Mouse (Mus musculus) CH12.LX (cell line): ENCODE data around the gene Rab6a. TPM values are rescaled to one million over a fixed set of nuclear protein-coding genes. Genes with fewer than 3 reads are reported as not detected.
A peak's percentile ranks its signal among the peaks of the same experiment; 100 is the strongest.

Experiments
- DNase-seq: peaks from one replicate; pipeline ENCODE4 v3.0.0-alpha.2; 2013; ENCODE audit errors: extremely low read depth
- H3K27ac ChIP-seq: 2 replicates; pipeline ENCODE4 v1.5.1; 2012; ENCODE audit warnings: low read depth, mild to moderate bottlenecking, control low read depth, moderate library complexity; ENCODE audit not compliant: insufficient read depth
- H3K27me3 ChIP-seq: replicated peaks from 2 replicates; pipeline ENCODE3; 2012; ENCODE audit warnings: inconsistent platforms
- H3K36me3 ChIP-seq, 2 experiments: replicated peaks in 1 of 2; 2 replicates each; pipeline versions ENCODE3 to v1.6.1; 2012; ENCODE audit warnings: inconsistent platforms in 1 of 2, low read length in 1 of 2, mild to moderate bottlenecking in 1 of 2, mixed read lengths in 1 of 2, moderate library complexity in 1 of 2; ENCODE audit not compliant: control insufficient read depth in 1 of 2, insufficient read depth in 1 of 2
- H3K4me1 ChIP-seq, 2 experiments: 2 replicates each; pipeline ENCODE4 v1.6.1; 2012; ENCODE audit warnings: inconsistent platforms in 1 of 2, moderate library complexity in 1 of 2; ENCODE audit not compliant: insufficient read depth in 2 of 2, control insufficient read depth in 1 of 2
- H3K4me2 ChIP-seq: 2 replicates; pipeline ENCODE4 v1.6.1; 2012; ENCODE audit warnings: low read depth, mild to moderate bottlenecking, control low read depth; ENCODE audit not compliant: poor library complexity, insufficient read depth, severe bottlenecking
- H3K4me3 ChIP-seq, 3 experiments: fragments of 150-350 bp in 1 of 3; sonication (generic) in 1 of 3; replicated peaks in 1 of 3; 2 replicates each; pipeline versions ENCODE3 to v1.5.1; 2011 to 2012; ENCODE audit warnings: low read depth in 2 of 3, low read length in 2 of 3, mild to moderate bottlenecking in 2 of 3, moderate library complexity in 2 of 3, control low read depth in 1 of 3, improper control_type of control experiment in 1 of 3, inconsistent platforms in 1 of 3, mixed read lengths in 1 of 3; ENCODE audit not compliant: poor library complexity in 1 of 3
- H3K79me2 ChIP-seq: replicated peaks from 2 replicates; pipeline ENCODE4 v1.6.1; 2012; ENCODE audit warnings: mild to moderate bottlenecking, moderate library complexity; ENCODE audit not compliant: control insufficient read depth, poor library complexity, insufficient read depth, severe bottlenecking; ENCODE audit errors: extremely low read depth
- H3K9ac ChIP-seq: 2 replicates; pipeline ENCODE4 v1.6.1; 2012; ENCODE audit warnings: low read depth, mild to moderate bottlenecking, control low read depth, moderate library complexity; ENCODE audit not compliant: insufficient read depth
- H3K9me3 ChIP-seq: replicated peaks from 2 replicates; pipeline ENCODE3; 2012; ENCODE audit warnings: low read length, inconsistent platforms, mixed read lengths
- BHLHE40 ChIP-seq: IDR thresholded peaks from 2 replicates; pipeline ENCODE4 v1.6.1; 2011; ENCODE audit warnings: mild to moderate bottlenecking, low read depth, low read length, improper control_type of control experiment
- CHD1 ChIP-seq: IDR thresholded peaks from 2 replicates; pipeline ENCODE4 v1.6.1; 2012; ENCODE audit warnings: low read depth, low read length, improper control_type of control experiment, inconsistent platforms
- CHD2 ChIP-seq: IDR thresholded peaks from 2 replicates; pipeline ENCODE4 v1.6.1; 2011; ENCODE audit warnings: low read length, improper control_type of control experiment
- ELF1 ChIP-seq: IDR thresholded peaks from 2 replicates; pipeline ENCODE4 v1.6.1; 2014; ENCODE audit warnings: low read depth, mild to moderate bottlenecking, inconsistent platforms, low read length, improper control_type of control experiment
- GABPA ChIP-seq: IDR thresholded peaks from 2 replicates; pipeline ENCODE4 v1.6.1; 2012; ENCODE audit warnings: low read depth, low read length, improper control_type of control experiment, inconsistent platforms; ENCODE audit not compliant: insufficient replicate concordance
- JUND ChIP-seq: conservative IDR thresholded peaks from 2 replicates; pipeline ENCODE4 v1.6.1; 2011; ENCODE audit warnings: low read depth, low read length, improper control_type of control experiment
- MAFK ChIP-seq: IDR thresholded peaks from 2 replicates; pipeline ENCODE4 v1.6.1; 2011; ENCODE audit warnings: low read length, improper control_type of control experiment; ENCODE audit not compliant: insufficient replicate concordance
- MXI1 ChIP-seq: IDR thresholded peaks from 2 replicates; pipeline ENCODE4 v1.6.1; 2011; ENCODE audit warnings: mild to moderate bottlenecking, low read depth, low read length, improper control_type of control experiment
- RCOR1 ChIP-seq: conservative IDR thresholded peaks from 2 replicates; pipeline ENCODE4 v1.6.1; 2012; ENCODE audit warnings: low read depth, mild to moderate bottlenecking, inconsistent platforms, low read length, improper control_type of control experiment
- SMC3 ChIP-seq: IDR thresholded peaks from 2 replicates; pipeline ENCODE4 v1.6.1; 2011; ENCODE audit warnings: low read depth, low read length, improper control_type of control experiment
- TCF12 ChIP-seq: IDR thresholded peaks from 2 replicates; pipeline ENCODE4 v1.6.1; 2014; ENCODE audit warnings: low read depth, mild to moderate bottlenecking, inconsistent platforms, low read length, improper control_type of control experiment
- UBTF ChIP-seq: IDR thresholded peaks from 2 replicates; pipeline ENCODE4 v1.6.1; 2012; ENCODE audit warnings: low read depth, mild to moderate bottlenecking, inconsistent platforms, low read length, improper control_type of control experiment, moderate library complexity
- USF1 ChIP-seq: IDR thresholded peaks from 2 replicates; pipeline ENCODE4 v1.6.1; 2014; ENCODE audit warnings: low read depth, mild to moderate bottlenecking, inconsistent platforms, low read length, improper control_type of control experiment
- USF2 ChIP-seq: conservative IDR thresholded peaks from 2 replicates; pipeline ENCODE4 v1.6.1; 2011; ENCODE audit warnings: low read depth, low read length, improper control_type of control experiment
- ZNF384 ChIP-seq: IDR thresholded peaks from 2 replicates; pipeline ENCODE4 v1.6.1; 2012; ENCODE audit warnings: low read depth, low read length, improper control_type of control experiment, inconsistent platforms
- dilution Hi-C: fragments of 300-500 bp; cut with MboI; formaldehyde crosslinking; loops from 2 replicates; pipeline ENCODE4 v1.14.3; 2020; ENCODE audit warnings: low sequenced_read_pairs; ENCODE audit not compliant: extremely low pct_unique_long_range_greater_than_20kb, extremely low pct_ligation_motif_present
- in situ Hi-C: fragments of 300-500 bp; cut with MboI; formaldehyde crosslinking; loops from 3 replicates; pipeline ENCODE4 v1.14.3; 2019; ENCODE audit warnings: low sequenced_read_pairs, low pct_ligation_motif_present, low pct_unique_long_range_greater_than_20kb, mixed read lengths
- polyA plus RNA-seq: library from polyadenylated mRNA; unstranded; fragments of >175 nt; gene quantifications from 2 replicates; pipeline ENCODE4 v1.2.1, GENCODE M21; 2012; ENCODE audit warnings: low read depth; ENCODE audit not compliant: insufficient read length
- total RNA-seq, 2 experiments: library from RNA; depleted of rRNA; stranded (reverse); fragments of 300-350 nt in 1 of 2; fragments of >200 nt in 1 of 2; gene quantifications; 2 replicates each; pipeline ENCODE4 v1.2.3; 2012 to 2014

Gene Rab6a
- total and polyA plus RNA-seq, 3 experiments: 11.1 to 30.7 (median 30.7) TPM

- TF ChIP-seq USF1 (no peak), USF2 (no peak)
These were observed 70.8 kb downstream of the Rab6a start (continued) for GRCm38 (mm10) chr7:100678052-100678451.

GRCm38 (mm10) chr7:100678948-100679880 lies 72.0 kb downstream of the Rab6a start:
- TF ChIP-seq CHD2 (no peak), CHD1 (no peak), SMC3 (no peak), USF1 (no peak), ELF1 (no peak), MAFK (no peak), ZNF384 (no peak), USF2 (no peak), JUND (no peak), TCF12 (no peak), UBTF (no peak), GABPA (no peak)
- H3K4me1 ChIP-seq: 0 out of 4 replicates have a peak, but pooled peaks cover 0 to 3% of the 10 kb centered on the region in 2 experiments
- H3K9me3 ChIP-seq: no peaks in the 10 kb centered on the region
- H3K79me2 ChIP-seq: no peaks in the 10 kb centered on the region
- no peak overlapping the region for H3K4me3 ChIP-seq
- H3K27ac ChIP-seq: no peak overlapping the region
- DNase-seq: no peak
- in situ Hi-C loops: no loop called here
- peak overlapping the region; percentile 35; the same call in 1 of the 2 replicates for H3K4me2 ChIP-seq
- dilution Hi-C loops: no loop called here
- H3K36me3 ChIP-seq: no peaks in the 10 kb centered on the region
- no peak overlapping the region for H3K9ac ChIP-seq
- peaks cover 26% of the 10 kb centered on the region for H3K27me3 ChIP-seq

GRCm38 (mm10) chr7:100681132-100681531 lies 73.9 kb downstream of the Rab6a start:
- dilution Hi-C loops: no loop called here
- no peak overlapping the region for H3K4me3 ChIP-seq
- H3K4me2 ChIP-seq: no peak overlapping the region
- in situ Hi-C loops: loop anchor here (10.0 kb wide), 1 partner anchor 94 kb away; no protein-coding TSS in a partner anchor
- H3K4me1 ChIP-seq: peaks cover 0 to 3% of the 10 kb centered on the region in 2 experiments; a peak in 1 of 4 replicates
- H3K36me3 ChIP-seq: no peaks in the 10 kb centered on the region
- TF ChIP-seq RCOR1 (no peak), MXI1 (no peak), BHLHE40 (0 out of 2 replicates have a peak, but pooled peaks have one; percentile 15)
- H3K27ac ChIP-seq: no peak overlapping the region
- no peaks in the 10 kb centered on the region for H3K9me3 ChIP-seq
- no peak overlapping the region for H3K9ac ChIP-seq
- peaks cover 13% of the 10 kb centered on the region for H3K27me3 ChIP-seq
- DNase-seq: no peak
- no peaks in the 10 kb centered on the region for H3K79me2 ChIP-seq
